In the genomic region with DNA sequence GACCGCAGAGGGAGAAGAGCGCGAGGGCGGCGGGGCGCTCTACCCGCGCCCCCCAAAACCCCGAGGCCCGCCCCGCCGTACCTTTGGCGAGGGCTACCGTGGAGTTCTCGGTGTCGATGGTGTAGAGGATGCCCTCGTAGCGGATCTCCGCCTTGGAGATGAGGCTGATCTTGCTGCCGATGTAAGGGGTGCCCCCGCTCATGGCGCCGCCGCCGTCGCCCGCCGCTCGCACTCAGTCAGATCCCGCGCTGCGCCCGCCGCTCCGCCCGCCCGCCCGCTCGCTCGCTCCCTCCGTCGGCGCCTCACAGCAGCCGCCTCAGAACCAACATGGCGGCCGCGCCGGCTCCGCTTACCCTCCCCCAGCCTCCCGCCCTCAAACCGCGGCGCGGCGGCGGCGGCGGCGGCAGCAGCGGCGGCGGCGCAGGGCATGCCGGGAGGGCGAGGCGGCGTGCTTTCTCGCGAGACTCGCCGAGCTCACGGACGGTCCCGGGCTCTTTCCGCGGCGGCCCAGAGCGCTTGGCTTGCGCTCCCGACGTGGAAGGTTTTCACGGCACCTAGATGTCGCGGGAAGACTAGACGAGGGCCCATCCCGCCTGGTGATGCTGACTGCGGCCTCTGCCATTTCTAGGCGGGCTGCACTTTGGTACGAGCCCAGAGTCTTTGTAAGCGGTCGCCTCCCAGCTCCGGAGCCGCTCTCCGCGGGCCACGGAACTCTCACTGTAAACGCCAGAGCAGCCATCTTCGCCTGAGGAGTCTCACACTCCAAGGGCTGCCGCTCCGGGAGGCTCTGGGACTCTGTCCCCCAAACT, we compare ENCODE assay signal across 8 mouse cellular contexts. TPM values are rescaled to one million over a fixed set of nuclear protein-coding genes. Genes with fewer than 3 reads are reported as not detected.
DNase-seq lines count a peak whose midpoint lies in the region; ATAC-seq and TF ChIP-seq lines count a peak whose summit lies in the region.

No protein-coding gene starts in this region.

- peak; percentile 83 for DNase-seq in ES-E14 (ENCODE audit: low read depth, low spot score)
- peak; percentile 93 for DNase-seq in cerebellum, adult 11-12 months
- DNase-seq in heart, postnatal 25 days (ENCODE audit: low spot score), result peak; percentile 90
- peak; percentile 93 for DNase-seq in layer of hippocampus, adult 11-12 months (ENCODE audit: low spot score)
- peak; percentile 94 for DNase-seq in liver, postnatal 0 days
- DNase-seq in telencephalon, adult 2 months (ENCODE audit: low read depth, low spot score), result peak; percentile 75

- WGBS in forebrain, embryonic 15.5 days, result under 1% methylated on average over 97 of the region's 100 CpGs
- under 1% methylated on average over 82 of the region's 100 CpGs for WGBS in liver, postnatal 0 days (ENCODE audit: insufficient replicate concordance)
- under 1% methylated on average over 67 of the region's 100 CpGs for WGBS in neural tube, embryonic 13.5 days

- no peaks in the 10 kb centered on the region for H3K27me3 ChIP-seq in forebrain, embryonic 15.5 days
- no peaks in the 10 kb centered on the region for H3K27me3 ChIP-seq in liver, postnatal 0 days (ENCODE audit: insufficient read depth, low read length)
- H3K27me3 ChIP-seq in neural tube, embryonic 13.5 days, result no peaks in the 10 kb centered on the region

- in situ Hi-C loops in ES-E14 (cut with MboI; ENCODE audit: low sequenced_read_pairs in 2 of 2, unreplicated experiment in 2 of 2), result no loop called here

- no peak for TF ChIP-seq CTCF in liver, postnatal 0 days (IDR thresholded peaks at IDR 0.05; ENCODE audit: low read depth)

- peak overlapping the region; percentile 82 to 95 for H3K4me3 ChIP-seq in ES-E14 (ENCODE audit: insufficient read depth in 1 of 2, low read depth in 1 of 2, low read length in 2 of 2, poor library complexity in 1 of 2, severe bottlenecking in 1 of 2)
- H3K4me3 ChIP-seq in forebrain, embryonic 15.5 days, result peak overlapping the region; percentile 86
- H3K4me3 ChIP-seq in liver, postnatal 0 days (ENCODE audit: low read depth, low read length), result peak overlapping the region; percentile 98
- H3K4me3 ChIP-seq in neural tube, embryonic 13.5 days, result peak overlapping the region; percentile 86

- intact Hi-C loops in heart, postnatal 25 days (cut with DNase I), result no loop called here

- no peaks in the 10 kb centered on the region for H3K9me3 ChIP-seq in ES-E14 (ENCODE audit: control insufficient read depth, insufficient read depth, low read depth, low read length)
- H3K9me3 ChIP-seq in forebrain, embryonic 15.5 days, result no peaks in the 10 kb centered on the region
- no peaks in the 10 kb centered on the region for H3K9me3 ChIP-seq in liver, postnatal 0 days (ENCODE audit: low read length)
- H3K9me3 ChIP-seq in neural tube, embryonic 13.5 days, result no peaks in the 10 kb centered on the region

- H3K27ac ChIP-seq in ES-E14 (ENCODE audit: insufficient read depth, low read depth, low read length, poor library complexity, severe bottlenecking), result peak overlapping the region; percentile 87
- H3K27ac ChIP-seq in forebrain, embryonic 15.5 days (replicated peaks), result peak overlapping the region; percentile 99
- peak overlapping the region; percentile 100 for H3K27ac ChIP-seq in liver, postnatal 0 days (ENCODE audit: low read depth)
- peak overlapping the region; percentile 98 for H3K27ac ChIP-seq in neural tube, embryonic 13.5 days (replicated peaks)

- 0 out of 4 replicates have a peak, but pooled peaks cover 0 to 2% of the 10 kb centered on the region in 2 experiments for H3K4me1 ChIP-seq in ES-E14 (ENCODE audit: control insufficient read depth in 2 of 2, insufficient read depth in 2 of 2, low read length in 2 of 2, poor library complexity in 1 of 2)
- H3K4me1 ChIP-seq in forebrain, embryonic 15.5 days, result peaks cover 44% of the 10 kb centered on the region
- H3K4me1 ChIP-seq in liver, postnatal 0 days (ENCODE audit: insufficient read depth), result peaks cover 25% of the 10 kb centered on the region
- H3K4me1 ChIP-seq in neural tube, embryonic 13.5 days (replicated peaks), result peaks cover 43% of the 10 kb centered on the region

- peak overlapping the region; percentile 93 for H3K9ac ChIP-seq in ES-E14 (ENCODE audit: insufficient read depth, low read depth, low read length, poor library complexity, severe bottlenecking)
- H3K9ac ChIP-seq in forebrain, embryonic 15.5 days (replicated peaks), result peak overlapping the region; percentile 98
- peak overlapping the region; percentile 99 for H3K9ac ChIP-seq in liver, postnatal 0 days (replicated peaks)
- H3K9ac ChIP-seq in neural tube, embryonic 13.5 days, result peak overlapping the region; percentile 98

- H3K4me2 ChIP-seq in forebrain, embryonic 15.5 days (replicated peaks), result peak overlapping the region; percentile 63
- peak overlapping the region; percentile 78 for H3K4me2 ChIP-seq in liver, postnatal 0 days (ENCODE audit: low read depth, low read length)
- H3K4me2 ChIP-seq in neural tube, embryonic 13.5 days, result peak overlapping the region; percentile 96

- peak; percentile 38; the same call in 1 of the 2 replicates for TF ChIP-seq EP300 in liver, postnatal 0 days (IDR thresholded peaks at IDR 0.05; ENCODE audit: low read depth)

- ATAC-seq in forebrain, embryonic 15.5 days (replicated peaks), result peak; percentile 95
- peak; percentile 94 for ATAC-seq in liver, postnatal 0 days
- peak; percentile 95 for ATAC-seq in neural tube, embryonic 13.5 days (ENCODE audit: low read depth)

- peaks cover 2% of the 10 kb centered on the region; the same call in 1 of the 2 replicates for H3K36me3 ChIP-seq in ES-E14 (ENCODE audit: control insufficient read depth, insufficient read depth, low read length, poor library complexity, severe bottlenecking)
- H3K36me3 ChIP-seq in forebrain, embryonic 15.5 days, result no peaks in the 10 kb centered on the region
- H3K36me3 ChIP-seq in liver, postnatal 0 days (replicated peaks; ENCODE audit: insufficient read depth, low read length), result no peaks in the 10 kb centered on the region
- H3K36me3 ChIP-seq in neural tube, embryonic 13.5 days, result no peaks in the 10 kb centered on the region

TF ChIP-seq in ES-E14, 5 proteins besides CTCF, POLR2A, EP300 and RAD21:
- peak; percentile 95 for TF ChIP-seq CHD2 (IDR thresholded peaks at IDR 0.05; ENCODE audit: low read depth, low read length)
- TF ChIP-seq ZC3H11A (IDR thresholded peaks at IDR 0.05; ENCODE audit: borderline replicate concordance, low read depth, low read length), result no peak
TF ChIP-seq in ES-E14: peak in this region for 1.

RNA-seq across cellular contexts. Expression of a gene that starts 3.6 kb away (rescaled TPM):
- 69.3 and 72.7 TPM in 2 replicates for total RNA-seq in ES-E14 (2012; rRNA removed)
- 76.7 and 77.7 TPM in 2 replicates for polyA plus RNA-seq in forebrain, embryonic 15.5 days (2015; fragmentation: Nextera tagmentation; extraction: Ambion mirVana)
- 10 to 100 TPM; 78.9 to 81.3 TPM for total RNA-seq in heart, postnatal 25 days (2021)
- 30.3 and 31.2 TPM in 2 replicates for polyA plus RNA-seq in liver, postnatal 0 days (2015; fragmentation: Nextera tagmentation; extraction: Ambion mirVana)
- 58.9 and 73.1 TPM in 2 replicates for polyA plus RNA-seq in neural tube, embryonic 13.5 days (2015; fragmentation: Nextera tagmentation; extraction: Ambion mirVana)

Comparison
In these comparisons a context has a peak if more than half of its experiments do, and no peak if none do; other contexts are left out.
1. Peak in every context shown above with its lines: DNase-seq, ATAC-seq, H3K4me3 ChIP-seq and H3K27ac ChIP-seq.